ENCODE assay signal across 21 mouse cellular contexts in the genomic region with DNA sequence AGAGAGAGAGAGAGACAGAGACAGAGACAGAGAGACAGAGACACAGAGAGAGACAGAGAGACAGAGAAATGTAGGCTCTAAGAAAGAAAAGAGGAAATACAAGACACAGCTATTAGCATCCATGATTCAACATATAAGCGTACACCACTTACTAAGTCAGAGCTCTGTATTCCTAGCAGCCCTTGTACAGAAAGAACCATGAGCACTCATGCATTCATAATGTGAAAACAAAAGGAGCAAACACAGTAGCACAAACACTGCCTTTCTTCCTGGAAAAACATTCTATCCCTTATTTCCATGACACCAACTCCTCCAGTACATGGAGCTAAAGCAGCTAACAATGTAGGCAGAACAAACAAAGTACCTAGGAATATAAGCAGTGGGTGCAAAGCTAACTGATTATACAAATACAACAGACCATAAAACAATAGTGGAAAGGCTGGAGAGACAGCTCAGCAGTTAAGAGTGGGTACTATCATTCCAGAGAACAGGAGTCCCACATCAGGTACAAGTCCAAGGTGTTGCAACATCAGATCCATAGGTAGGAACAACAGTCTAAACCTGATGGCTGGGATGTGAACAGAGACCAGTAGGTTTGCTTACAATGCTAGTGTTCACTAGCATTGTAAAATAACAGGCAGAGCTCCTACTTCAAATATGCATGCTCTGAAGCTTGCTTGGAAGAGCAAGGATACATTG. TPM values are rescaled to one million over a fixed set of nuclear protein-coding genes. Genes with fewer than 3 reads are reported as not detected.
DNase-seq lines count a peak whose midpoint lies in the region; ATAC-seq and TF ChIP-seq lines count a peak whose summit lies in the region.
"Had no signal": no experiment of that assay in that cellular context is flagged by ENCODE, and none has a peak within 500 bp of the region (broad histone marks: within the 10 kb centered on the region; RNA-seq: fewer than 3 reads in every experiment).

No protein-coding gene starts in this region.

- peak; percentile 14 for DNase-seq in midbrain, postnatal 0 days (ENCODE audit: low spot score)
- DNase-seq in midbrain, embryonic 11.5 days (ENCODE audit: low spot score, missing footprints): no peak
- DNase-seq in retina, postnatal 1 day: peak; percentile 89
- DNase-seq in left cerebral cortex, adult 9 months (ENCODE audit: low spot score in 2 of 2): no peak
- DNase-seq in cerebellum, postnatal 14 days: no peak
- DNase-seq: adrenal gland, postnatal 14 days; cerebellum, adult 9-11 months; heart, postnatal 4 days; kidney, adult 9 months; layer of hippocampus, postnatal 36 days; lung, postnatal 14 days; spleen, adult 18-20 months; thymus, postnatal 14 days had no signal

- no peaks in the 10 kb centered on the region for H3K4me1 ChIP-seq in midbrain, postnatal 0 days (ENCODE audit: insufficient read depth, low read length)
- H3K4me1 ChIP-seq in midbrain, embryonic 11.5 days (ENCODE audit: control insufficient read depth, insufficient read depth, low read length): no peaks in the 10 kb centered on the region
- H3K4me1 ChIP-seq in forebrain, embryonic 13.5 days: peaks cover 5% of the 10 kb centered on the region; the same call in 1 of the 2 replicates
- H3K4me1 ChIP-seq in hindbrain, embryonic 16.5 days (ENCODE audit: control insufficient read depth, insufficient read depth, low read depth, low read length): no peaks in the 10 kb centered on the region
- H3K4me1 ChIP-seq: limb, embryonic 12.5 days; liver, embryonic 15.5 days; stomach, embryonic 15.5 days had no signal

- H3K9me3 ChIP-seq in midbrain, postnatal 0 days (ENCODE audit: low read length): no peaks in the 10 kb centered on the region
- no peaks in the 10 kb centered on the region for H3K9me3 ChIP-seq in midbrain, embryonic 11.5 days (ENCODE audit: control insufficient read depth, low read length)
- no peaks in the 10 kb centered on the region for H3K9me3 ChIP-seq in forebrain, embryonic 13.5 days (replicated peaks)
- H3K9me3 ChIP-seq in hindbrain, embryonic 16.5 days (ENCODE audit: control insufficient read depth, low read length): no peaks in the 10 kb centered on the region
- H3K9me3 ChIP-seq: limb, embryonic 12.5 days; liver, embryonic 15.5 days; stomach, embryonic 15.5 days had no signal

- no peaks in the 10 kb centered on the region for H3K27me3 ChIP-seq in midbrain, postnatal 0 days (ENCODE audit: insufficient read depth, low read length)
- no peaks in the 10 kb centered on the region for H3K27me3 ChIP-seq in midbrain, embryonic 11.5 days (ENCODE audit: control insufficient read depth, insufficient read depth, low read length)
- no peaks in the 10 kb centered on the region for H3K27me3 ChIP-seq in forebrain, embryonic 13.5 days
- H3K27me3 ChIP-seq in hindbrain, embryonic 16.5 days (replicated peaks; ENCODE audit: control insufficient read depth, insufficient read depth, low read length): no peaks in the 10 kb centered on the region
- H3K27me3 ChIP-seq: limb, embryonic 12.5 days; liver, embryonic 15.5 days; stomach, embryonic 15.5 days had no signal

- no peak overlapping the region for H3K9ac ChIP-seq in midbrain, postnatal 0 days (replicated peaks; ENCODE audit: low read length, poor library complexity, severe bottlenecking)
- no peak overlapping the region for H3K9ac ChIP-seq in midbrain, embryonic 11.5 days (ENCODE audit: low read length)
- no peak overlapping the region for H3K9ac ChIP-seq in forebrain, embryonic 13.5 days
- H3K9ac ChIP-seq in hindbrain, embryonic 16.5 days (ENCODE audit: low read depth, low read length): no peak overlapping the region
- H3K9ac ChIP-seq: limb, embryonic 12.5 days; liver, embryonic 15.5 days; stomach, embryonic 15.5 days had no signal

- H3K27ac ChIP-seq in midbrain, postnatal 0 days (ENCODE audit: low read depth, low read length): no peak overlapping the region
- H3K27ac ChIP-seq in midbrain, embryonic 11.5 days (ENCODE audit: low read depth, low read length): no peak overlapping the region
- no peak overlapping the region for H3K27ac ChIP-seq in forebrain, embryonic 13.5 days
- H3K27ac ChIP-seq in hindbrain, embryonic 16.5 days (ENCODE audit: low read depth, low read length): no peak overlapping the region
- H3K27ac ChIP-seq: limb, embryonic 12.5 days; liver, embryonic 15.5 days; stomach, embryonic 15.5 days had no signal

- TF ChIP-seq CTCF in midbrain, postnatal 0 days (IDR thresholded peaks at IDR 0.05): no peak

- ATAC-seq in midbrain, postnatal 0 days (ENCODE audit: low FRiP score): no peak
- ATAC-seq in midbrain, embryonic 11.5 days (ENCODE audit: low FRiP score): no peak
- ATAC-seq in forebrain, embryonic 13.5 days: peak; percentile 48; the same call in 1 of the 2 replicates
- peak; percentile 58; the same call in 1 of the 2 replicates for ATAC-seq in hindbrain, embryonic 16.5 days
- ATAC-seq: CD4-positive, CD25-positive, alpha-beta regulatory T cell, adult 4 months had no signal

- no peak overlapping the region for H3K4me2 ChIP-seq in midbrain, postnatal 0 days (ENCODE audit: low read depth, low read length, poor library complexity, severe bottlenecking)
- H3K4me2 ChIP-seq in midbrain, embryonic 11.5 days: no peak overlapping the region
- no peak overlapping the region for H3K4me2 ChIP-seq in forebrain, embryonic 13.5 days
- no peak overlapping the region for H3K4me2 ChIP-seq in hindbrain, embryonic 16.5 days (ENCODE audit: low read length)
- H3K4me2 ChIP-seq: heart, embryonic 11.5 days; limb, embryonic 12.5 days; liver, embryonic 15.5 days; stomach, embryonic 15.5 days had no signal

- H3K36me3 ChIP-seq in midbrain, postnatal 0 days (ENCODE audit: insufficient read depth, low read length): no peaks in the 10 kb centered on the region
- H3K36me3 ChIP-seq in midbrain, embryonic 11.5 days (ENCODE audit: control insufficient read depth, insufficient read depth, low read length): no peaks in the 10 kb centered on the region
- H3K36me3 ChIP-seq in forebrain, embryonic 13.5 days (ENCODE audit: poor library complexity, severe bottlenecking): no peaks in the 10 kb centered on the region
- H3K36me3 ChIP-seq in hindbrain, embryonic 16.5 days (ENCODE audit: control insufficient read depth, insufficient read depth, low read length): no peaks in the 10 kb centered on the region
- H3K36me3 ChIP-seq: limb, embryonic 12.5 days; liver, embryonic 15.5 days; stomach, embryonic 15.5 days had no signal

- 43% methylated on average over 1 of the region's 1 CpGs for WGBS in midbrain, postnatal 0 days
- WGBS in midbrain, embryonic 11.5 days: 82% methylated on average over 1 of the region's 1 CpGs
- WGBS in forebrain, embryonic 13.5 days: 50% methylated on average over 1 of the region's 1 CpGs
- 43% methylated on average over 1 of the region's 1 CpGs for WGBS in hindbrain, embryonic 16.5 days

- no peak overlapping the region for H3K4me3 ChIP-seq in midbrain, postnatal 0 days (ENCODE audit: low read depth, low read length)
- H3K4me3 ChIP-seq in midbrain, embryonic 11.5 days (ENCODE audit: low read depth, low read length): no peak overlapping the region
- no peak overlapping the region for H3K4me3 ChIP-seq in forebrain, embryonic 13.5 days
- H3K4me3 ChIP-seq in hindbrain, embryonic 16.5 days (ENCODE audit: low read length): no peak overlapping the region
- H3K4me3 ChIP-seq: limb, embryonic 12.5 days; liver, embryonic 15.5 days; myocyte; stomach, embryonic 15.5 days had no signal

RNA-seq across cellular contexts. Expression of a gene that starts 58.7 kb away (rescaled TPM):
- total RNA-seq in midbrain, postnatal 0 days (2014; rRNA removed): 46.0 and 54.6 TPM in 2 replicates
- polyA plus RNA-seq in midbrain, postnatal 0 days (2015; fragmentation: Nextera tagmentation; extraction: Ambion mirVana): 31.6 and 33.4 TPM in 2 replicates
- 78.6 and 85.1 TPM in 2 replicates for polyA plus RNA-seq in midbrain, embryonic 11.5 days (2014; fragmentation: Nextera tagmentation; extraction: Ambion mirVana)
- polyA plus RNA-seq in forebrain, embryonic 13.5 days (2015; fragmentation: Nextera tagmentation; extraction: Ambion mirVana): 55.6 and 62.1 TPM in 2 replicates
- polyA plus RNA-seq in hindbrain, embryonic 16.5 days (2015; fragmentation: Nextera tagmentation; extraction: Ambion mirVana): 39.1 and 41.7 TPM in 2 replicates

Comparison
In these comparisons a context has a peak if more than half of its experiments do, and no peak if none do; other contexts are left out.
1. DNase-seq: peak in midbrain, postnatal 0 days (single experiment) and retina, postnatal 1 day (single experiment); none in midbrain, embryonic 11.5 days (single experiment), left cerebral cortex, adult 9 months (0 of 2) and cerebellum, postnatal 14 days (0 of 2).
2. ATAC-seq: peak in forebrain, embryonic 13.5 days (single experiment) and hindbrain, embryonic 16.5 days (single experiment); none in midbrain, postnatal 0 days (single experiment) and midbrain, embryonic 11.5 days (single experiment).